Mouse (Mus musculus): Measurements from ENCODE around the gene Iba57.

Iba57 gene

GRCm38 (mm10) chr11:59174189-59174838 lies 10.8 kb upstream of the Iba57 start:
- DNase-seq (ENCODE audit: low read depth, low spot score): no peak

GRCm38 (mm10) chr11:59170549-59170948 lies 7.0 kb upstream of the Iba57 start:
- no peak for DNase-seq (ENCODE audit: low read depth, low spot score)

GRCm38 (mm10) chr11:59169807-59170206 lies 6.3 kb upstream of the Iba57 start:
- no peak for DNase-seq (ENCODE audit: low read depth, low spot score)

GRCm38 (mm10) chr11:59165616-59166241 lies 2.2 kb upstream of the Iba57 start:
- no peak for DNase-seq (ENCODE audit: low read depth, low spot score)

GRCm38 (mm10) chr11:59164384-59164783 lies 845 bp upstream of the Iba57 start:
- DNase-seq (ENCODE audit: low read depth, low spot score): no peak

- DNase-seq (ENCODE audit: low read depth, low spot score): no peak
Observed at GRCm38 (mm10) chr11:59162443-59163254, 890 bp downstream of the Iba57 start.

- no peak for DNase-seq (ENCODE audit: low read depth, low spot score)
Observed at GRCm38 (mm10) chr11:59161398-59161797, 2.1 kb downstream of the Iba57 start.

GRCm38 (mm10) chr11:59159558-59159957 lies 4.0 kb downstream of the Iba57 start:
- no peak for DNase-seq (ENCODE audit: low read depth, low spot score)

GRCm38 (mm10) chr11:59159099-59159498 lies 4.4 kb downstream of the Iba57 start:
- DNase-seq (ENCODE audit: low read depth, low spot score): no peak

GRCm38 (mm10) chr11:59155900-59156299 lies 7.6 kb downstream of the Iba57 start:
- DNase-seq (ENCODE audit: low read depth, low spot score): no peak

GRCm38 (mm10) chr11:59154220-59154619 lies 9.3 kb downstream of the Iba57 start:
- no peak for DNase-seq (ENCODE audit: low read depth, low spot score)

- DNase-seq (ENCODE audit: low read depth, low spot score): peak; percentile 75
Observed at GRCm38 (mm10) chr11:59151729-59152128, 11.8 kb downstream of the Iba57 start.

GRCm38 (mm10) chr11:59149302-59149701 lies 14.2 kb downstream of the Iba57 start:
- no peak for DNase-seq (ENCODE audit: low read depth, low spot score)

- DNase-seq (ENCODE audit: low read depth, low spot score): no peak
Observed at GRCm38 (mm10) chr11:59142962-59143361, 20.6 kb downstream of the Iba57 start.

GRCm38 (mm10) chr11:59141772-59142370 lies 21.7 kb downstream of the Iba57 start:
- no peak for DNase-seq (ENCODE audit: low read depth, low spot score)

- DNase-seq (ENCODE audit: low read depth, low spot score): no peak
Observed at GRCm38 (mm10) chr11:59138537-59139486, 24.7 kb downstream of the Iba57 start.

GRCm38 (mm10) chr11:59136994-59137706 lies 26.4 kb downstream of the Iba57 start:
- no peak for DNase-seq (ENCODE audit: low read depth, low spot score)

GRCm38 (mm10) chr11:59135904-59136452 lies 27.6 kb downstream of the Iba57 start, which contains the start of gene Obscn:
Gene Obscn, minus strand, starts transcription at chr11:59136402.
- no peak for DNase-seq (ENCODE audit: low read depth, low spot score)

- no peak for DNase-seq (ENCODE audit: low read depth, low spot score)
Observed at GRCm38 (mm10) chr11:59135051-59135820, 28.3 kb downstream of the Iba57 start.

All from WW6 (cell line).